Mouse (Mus musculus) left cerebral cortex, adult 9 months (tissue): ENCODE data around the gene Zbtb16.

Experiments used
- DNase-seq, 2 experiments: peaks; one replicate each; pipeline ENCODE4 v3.0.0; 2022; ENCODE audit warnings: low spot score in 2 of 2

The Zbtb16 gene

DNA sequence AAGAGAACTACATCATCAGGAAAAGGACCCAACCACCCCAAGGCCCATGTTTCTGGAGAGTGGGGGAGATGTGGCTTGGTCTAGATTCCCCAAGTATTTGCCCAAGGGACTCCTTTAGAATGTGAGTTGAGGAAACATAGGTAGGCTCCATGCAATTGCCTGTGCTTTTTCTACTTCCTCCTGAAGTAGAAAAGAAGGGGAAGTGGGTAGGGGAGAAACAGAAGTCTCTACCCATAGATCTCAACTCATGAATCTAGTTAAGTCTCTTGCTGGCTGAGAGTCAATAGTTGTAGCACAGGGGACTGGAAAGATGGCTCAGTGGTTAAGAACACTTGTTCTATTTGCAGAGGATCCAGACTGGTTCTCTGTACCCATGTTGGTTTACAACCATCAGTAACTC lies 164.2 kb downstream of the Zbtb16 start:
- DNase-seq: no peak

DNA sequence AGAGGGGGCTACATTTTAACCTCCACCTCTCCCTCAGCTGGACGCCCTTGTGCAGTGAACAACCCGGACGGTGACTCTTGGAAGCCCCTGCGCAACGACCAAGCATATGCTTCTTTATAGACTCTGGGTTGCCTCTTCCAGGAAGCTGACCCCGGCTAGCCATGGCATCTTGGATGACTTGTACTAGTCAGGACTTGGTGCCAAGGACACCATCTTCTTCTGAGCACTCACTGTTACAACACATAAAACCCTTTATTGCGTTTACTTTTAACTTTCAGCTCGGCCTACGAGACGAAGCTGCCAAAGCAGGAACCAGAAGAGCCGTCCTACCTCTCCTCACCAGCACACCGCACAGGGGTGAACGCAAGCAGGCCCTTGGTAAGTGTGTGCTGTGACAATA lies 165.9 kb downstream of the Zbtb16 start:
- no peak for DNase-seq

DNA sequence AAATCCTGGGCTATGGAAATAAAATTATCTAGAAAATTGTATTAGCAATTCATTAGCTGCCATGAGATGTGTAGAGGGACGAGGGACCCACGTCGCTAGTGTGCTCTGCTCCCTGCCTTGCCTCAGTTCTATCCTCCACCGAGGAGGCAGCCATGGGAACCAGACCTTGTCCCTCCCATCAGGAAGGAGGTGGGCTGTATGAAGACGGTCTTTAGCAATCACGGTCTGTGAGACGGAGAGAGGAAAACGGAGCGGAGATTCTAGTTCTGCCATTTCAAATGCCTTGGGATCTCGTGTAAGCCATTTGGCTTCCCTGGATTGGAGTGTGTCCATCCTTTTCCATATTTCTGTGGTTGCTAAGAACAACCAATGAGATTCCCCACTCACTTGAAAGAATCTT lies 166.3 kb downstream of the Zbtb16 start:
- DNase-seq: no peak

DNA sequence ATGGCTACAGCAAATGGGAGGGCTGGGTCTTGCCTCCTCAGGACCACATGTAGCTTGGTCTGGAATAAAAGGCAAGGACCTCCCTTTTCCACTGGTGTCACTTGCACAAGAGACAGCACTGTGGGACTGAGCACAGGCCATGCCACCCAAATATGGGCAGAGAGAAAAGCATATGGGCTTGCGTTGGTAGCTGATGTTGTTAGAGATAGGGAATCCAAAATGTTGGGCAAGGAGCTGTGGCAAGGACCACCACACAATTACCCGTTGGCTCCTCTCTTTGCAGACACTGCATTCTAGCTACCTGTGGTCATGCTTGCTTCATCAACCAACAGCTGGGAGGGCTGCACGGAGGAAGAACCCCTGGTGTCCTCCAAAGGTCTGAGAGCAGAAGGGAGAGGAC lies 169.3 kb downstream of the Zbtb16 start:
- no peak for DNase-seq

DNA sequence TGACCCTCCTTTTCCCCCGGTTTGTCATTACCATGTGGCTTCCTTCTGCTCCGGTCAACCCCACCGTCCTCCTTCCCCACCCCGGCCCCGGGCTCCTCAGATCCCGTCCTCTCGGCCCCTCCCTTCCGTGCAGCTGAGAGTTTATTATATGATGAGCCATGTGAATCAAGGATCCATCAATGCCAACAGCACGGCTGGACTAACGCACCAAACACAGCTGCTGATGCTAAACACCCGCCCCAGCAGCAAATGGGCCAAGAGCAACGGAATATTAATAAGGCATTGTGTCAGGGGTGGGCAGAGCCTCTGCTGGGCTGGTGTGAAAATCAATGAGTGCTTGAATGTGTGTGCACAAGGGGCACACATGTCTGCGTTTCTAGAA lies 173.0 kb downstream of the Zbtb16 start:
- no peak for DNase-seq

DNA sequence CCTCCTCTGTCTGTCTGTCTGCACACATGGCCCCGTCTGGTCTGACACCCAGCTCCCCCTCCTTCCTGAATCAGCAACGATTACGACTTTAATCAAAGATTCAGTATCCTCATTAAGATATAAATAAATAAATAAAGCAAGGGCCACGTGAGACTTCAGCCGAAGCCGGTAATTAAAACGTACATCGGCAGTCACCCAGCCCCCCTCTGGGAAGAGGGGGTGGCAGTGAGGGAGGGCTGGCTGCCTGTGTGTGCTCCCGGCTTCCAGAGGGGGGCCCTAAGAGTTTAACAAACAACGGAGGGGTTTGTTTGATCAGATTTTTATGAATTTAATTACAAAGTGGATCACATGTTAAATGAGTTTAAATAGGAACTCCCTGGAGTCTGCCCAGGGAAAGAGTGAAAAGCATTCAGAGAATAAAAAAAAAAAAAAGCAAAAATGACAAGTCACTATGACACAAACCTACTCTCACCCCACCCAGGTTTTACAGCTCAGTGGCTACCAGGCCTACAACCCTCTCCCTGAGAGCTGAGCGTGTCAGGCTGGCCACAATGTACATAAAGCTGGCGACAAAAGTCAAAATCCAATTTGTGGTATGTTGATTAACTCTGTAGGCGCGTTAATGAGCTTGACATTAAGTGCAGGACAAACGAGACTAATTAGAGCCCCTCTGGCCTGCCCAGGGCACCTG lies 173.5 kb downstream of the Zbtb16 start:
- no peak for DNase-seq

DNA sequence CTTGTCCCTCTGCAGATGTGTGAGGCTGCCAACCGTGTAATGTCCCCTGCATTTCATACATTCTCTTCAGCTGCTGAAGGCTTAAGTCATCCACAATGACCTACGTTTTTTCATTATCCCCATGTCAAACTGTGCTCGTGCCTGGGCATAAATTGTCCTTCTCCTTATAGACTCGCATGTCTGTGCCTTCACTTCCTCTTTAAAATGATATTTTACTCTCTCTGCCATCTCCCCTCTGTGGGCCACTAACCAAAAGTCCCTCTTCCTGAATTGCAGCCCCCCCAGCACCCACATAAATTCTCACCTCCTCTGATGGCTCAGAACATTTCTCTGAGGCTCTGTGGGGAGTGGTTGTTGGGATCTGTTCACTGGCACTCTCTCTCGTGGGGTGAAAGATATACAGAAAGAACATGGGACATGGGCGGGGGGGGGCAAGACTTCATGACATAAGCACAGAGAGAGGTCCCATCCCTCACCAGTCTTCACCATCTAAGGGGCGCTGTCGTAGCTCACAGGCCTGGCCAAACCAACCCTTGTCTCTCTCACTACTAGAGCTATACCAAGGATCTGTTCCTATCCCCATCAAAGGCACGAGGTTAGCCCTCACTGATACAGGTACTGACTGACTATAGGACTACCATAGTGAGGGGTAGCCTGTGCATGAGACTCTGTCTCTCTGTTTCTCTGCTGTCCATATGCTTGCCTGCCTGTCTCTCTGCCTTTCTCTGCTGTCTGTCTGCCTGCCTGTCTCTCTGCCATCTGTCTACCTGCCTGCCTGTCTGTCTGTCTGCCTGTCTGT lies 174.6 kb downstream of the Zbtb16 start:
- DNase-seq: no peak

DNA sequence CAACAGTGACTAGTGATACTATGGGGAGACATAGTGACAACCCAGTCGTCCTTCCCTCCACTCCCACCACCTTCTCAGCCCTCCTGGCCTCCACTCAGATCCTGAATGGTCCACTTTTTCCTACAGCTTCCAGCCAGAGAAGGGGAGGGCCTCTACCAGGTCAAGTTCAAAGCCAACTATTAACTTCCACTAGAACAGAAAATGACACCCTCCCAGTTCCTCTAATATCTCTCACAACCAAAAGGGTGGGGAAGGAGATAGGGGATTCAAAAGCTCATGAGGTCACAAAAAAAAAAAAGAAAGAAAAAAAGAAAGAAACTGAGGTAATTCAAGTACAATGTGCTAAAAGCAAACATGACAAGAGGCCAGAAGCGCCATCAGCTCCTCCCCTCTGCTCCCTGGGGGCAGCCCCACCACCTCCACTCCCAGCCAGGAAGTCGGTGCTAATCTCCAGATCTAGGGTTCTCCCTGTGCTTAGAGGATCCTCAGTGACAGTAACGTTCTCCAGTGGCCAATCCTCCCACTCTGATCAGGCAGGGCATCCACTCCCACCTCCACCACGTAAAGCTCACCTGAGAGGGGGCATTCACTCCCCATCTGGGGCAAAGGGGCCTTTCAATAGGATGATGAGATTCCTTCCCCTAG lies 180.4 kb downstream of the Zbtb16 start:
- DNase-seq: no peak

DNA sequence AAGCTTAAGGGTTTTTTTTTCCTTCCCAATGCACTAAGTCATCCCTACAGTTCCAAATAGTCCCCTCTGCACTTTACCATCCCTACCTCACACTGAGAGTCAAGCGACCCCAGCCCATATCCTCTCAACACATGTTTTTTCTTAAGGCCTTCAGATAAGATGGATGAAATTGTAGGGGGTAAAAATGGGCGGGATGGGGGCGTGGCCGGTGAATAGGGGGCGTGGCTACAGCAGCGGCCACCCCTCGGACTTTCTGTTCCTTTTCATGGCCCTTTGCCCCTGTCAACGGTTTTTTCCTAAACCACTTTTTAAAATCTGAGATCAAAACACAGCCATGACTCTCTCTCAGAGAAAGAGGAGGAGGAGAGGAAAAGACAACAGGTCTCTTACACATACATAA lies 181.3 kb downstream of the Zbtb16 start:
- no peak for DNase-seq

DNA sequence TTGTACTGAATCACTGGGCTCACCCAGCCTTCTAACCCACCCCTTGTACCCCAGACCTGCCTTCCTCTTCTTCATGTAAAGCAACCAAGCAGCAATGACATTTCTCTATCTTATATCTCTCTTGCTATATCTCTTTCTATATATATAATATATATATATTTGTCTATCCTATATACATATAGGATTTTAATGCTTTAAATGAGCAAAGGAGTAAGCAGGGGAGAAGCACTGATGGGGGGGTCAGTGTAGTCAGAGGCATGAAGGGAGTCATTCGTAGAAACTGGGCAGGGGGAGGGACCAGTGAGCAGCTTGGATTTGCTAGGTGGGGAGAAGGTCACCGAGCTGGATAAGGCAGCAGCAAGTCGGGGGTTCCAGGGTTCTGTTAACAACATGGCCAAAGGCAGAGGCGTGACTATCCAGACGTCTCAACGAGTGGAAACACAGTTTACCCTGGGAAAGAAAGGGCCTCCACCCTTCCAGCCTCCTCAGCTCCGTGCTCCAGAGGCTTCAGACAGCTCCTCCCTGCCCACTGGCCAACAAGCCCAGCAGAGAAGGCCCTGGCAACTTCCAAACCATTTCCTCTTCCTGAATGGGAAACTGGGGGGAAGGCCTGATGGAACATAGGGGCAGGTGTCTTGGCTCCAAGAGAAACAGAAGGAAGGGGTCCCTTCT lies 182.5 kb downstream of the Zbtb16 start:
- DNase-seq: no peak

DNA sequence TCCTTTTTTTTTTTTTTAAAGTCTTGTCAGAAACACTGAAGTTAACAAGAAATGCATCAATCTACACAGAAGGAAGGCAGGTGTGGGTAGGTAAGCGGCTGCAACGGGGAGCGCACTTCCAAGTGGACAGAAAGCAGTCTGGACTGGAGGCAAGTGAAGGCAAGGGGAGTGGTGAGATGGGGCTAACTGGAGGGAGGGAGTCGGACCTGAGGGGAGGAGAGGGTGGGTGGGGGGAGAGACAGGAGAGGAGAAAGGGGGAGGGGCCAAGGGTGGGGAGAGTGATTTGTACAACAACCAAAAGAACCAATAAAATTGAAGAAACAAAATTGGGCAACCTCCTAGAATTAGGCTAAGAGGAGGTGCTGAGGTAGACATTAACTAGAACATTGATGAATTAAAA lies 184.0 kb downstream of the Zbtb16 start:
- DNase-seq: no peak

DNA sequence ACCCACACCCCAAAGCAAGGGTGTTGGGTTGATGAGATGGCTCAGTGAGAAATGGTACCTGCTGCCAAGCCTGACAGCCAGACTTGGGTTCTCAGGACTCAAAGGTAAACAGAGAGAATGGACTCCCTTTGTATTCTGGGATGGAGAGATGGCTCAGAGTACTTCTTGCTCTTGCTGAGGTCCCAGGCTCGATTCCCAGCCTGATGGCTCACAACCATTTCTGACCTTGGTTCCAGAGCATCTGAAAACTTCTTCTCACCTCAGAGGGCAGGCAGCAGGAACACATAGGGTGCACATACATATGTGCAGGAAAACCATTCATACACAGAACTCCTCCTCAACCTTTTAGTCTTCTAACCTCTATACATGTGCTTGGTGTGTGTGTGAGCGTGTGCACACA lies 185.2 kb downstream of the Zbtb16 start:
- no peak for DNase-seq

DNA sequence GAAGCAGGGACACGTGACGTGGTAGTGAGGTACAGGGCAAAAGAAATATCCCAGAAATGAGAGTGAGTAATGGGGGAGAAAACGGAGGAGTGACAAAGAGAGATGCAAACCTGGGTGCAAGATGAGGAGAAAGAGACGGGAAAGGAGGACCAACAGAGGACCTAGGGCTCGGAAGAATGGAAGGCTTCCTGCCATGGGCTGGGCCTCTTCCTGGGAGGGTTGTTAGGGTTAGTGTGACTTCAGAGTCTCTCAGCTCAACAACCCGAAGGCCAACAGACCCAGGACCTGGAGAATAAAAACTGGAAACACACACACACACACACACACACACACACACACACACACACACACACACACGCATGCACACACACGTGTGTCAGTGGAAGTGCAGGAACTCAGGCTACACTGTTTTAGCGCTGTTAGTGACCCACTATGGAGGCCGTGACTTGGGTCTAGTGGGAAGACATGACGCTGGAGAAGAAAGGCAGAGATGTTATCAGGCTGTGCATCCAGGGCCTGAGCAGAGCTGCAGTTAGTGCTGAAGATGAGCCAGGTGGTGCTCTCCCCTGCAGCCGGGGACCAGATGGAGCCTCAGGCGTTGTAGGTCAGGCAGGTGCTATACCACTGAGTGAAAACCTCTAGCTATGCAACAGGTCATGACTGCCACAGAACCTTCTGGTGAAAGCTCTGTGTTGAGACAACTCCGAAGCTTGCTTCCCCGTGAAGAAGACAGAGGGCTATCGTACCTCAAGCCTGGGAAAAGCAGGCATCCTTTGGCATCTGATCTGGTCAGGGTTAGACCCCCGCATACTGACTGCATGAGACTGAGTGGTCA lies 186.0 kb downstream of the Zbtb16 start:
- DNase-seq: no peak

DNA sequence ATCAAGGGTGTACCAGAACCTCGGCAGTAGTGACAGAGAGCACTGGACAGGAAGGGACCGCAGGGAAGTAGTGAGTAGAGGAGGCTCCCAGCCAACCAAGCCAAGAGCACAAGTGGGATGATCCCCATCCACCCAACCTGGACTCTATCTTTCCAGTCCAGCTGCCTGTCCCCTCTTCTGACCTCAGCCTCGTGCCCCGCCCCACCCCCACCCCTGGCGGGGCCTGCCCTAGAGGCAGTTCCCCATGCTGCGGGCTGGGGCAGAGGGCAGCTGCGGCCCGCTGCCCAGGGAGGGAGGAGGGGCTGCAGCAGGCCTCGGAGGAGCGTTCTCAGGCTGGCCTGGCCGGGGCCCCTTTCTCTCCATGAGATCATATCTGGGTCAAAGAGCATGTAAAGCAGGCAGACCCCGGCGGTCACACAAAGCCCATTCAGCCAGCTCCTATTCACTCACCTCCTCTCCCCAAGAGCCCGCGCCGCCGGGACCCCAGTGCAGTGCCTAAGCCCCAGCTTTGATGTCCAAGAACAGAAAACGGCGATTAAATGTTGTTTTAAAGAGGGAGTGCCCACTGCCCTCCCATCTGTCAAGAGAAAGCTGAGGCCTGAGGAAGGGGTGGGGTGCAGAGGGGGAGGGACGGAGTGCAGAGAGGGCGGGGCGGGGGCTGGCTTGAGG lies 186.8 kb downstream of the Zbtb16 start:
- no peak for DNase-seq

DNA sequence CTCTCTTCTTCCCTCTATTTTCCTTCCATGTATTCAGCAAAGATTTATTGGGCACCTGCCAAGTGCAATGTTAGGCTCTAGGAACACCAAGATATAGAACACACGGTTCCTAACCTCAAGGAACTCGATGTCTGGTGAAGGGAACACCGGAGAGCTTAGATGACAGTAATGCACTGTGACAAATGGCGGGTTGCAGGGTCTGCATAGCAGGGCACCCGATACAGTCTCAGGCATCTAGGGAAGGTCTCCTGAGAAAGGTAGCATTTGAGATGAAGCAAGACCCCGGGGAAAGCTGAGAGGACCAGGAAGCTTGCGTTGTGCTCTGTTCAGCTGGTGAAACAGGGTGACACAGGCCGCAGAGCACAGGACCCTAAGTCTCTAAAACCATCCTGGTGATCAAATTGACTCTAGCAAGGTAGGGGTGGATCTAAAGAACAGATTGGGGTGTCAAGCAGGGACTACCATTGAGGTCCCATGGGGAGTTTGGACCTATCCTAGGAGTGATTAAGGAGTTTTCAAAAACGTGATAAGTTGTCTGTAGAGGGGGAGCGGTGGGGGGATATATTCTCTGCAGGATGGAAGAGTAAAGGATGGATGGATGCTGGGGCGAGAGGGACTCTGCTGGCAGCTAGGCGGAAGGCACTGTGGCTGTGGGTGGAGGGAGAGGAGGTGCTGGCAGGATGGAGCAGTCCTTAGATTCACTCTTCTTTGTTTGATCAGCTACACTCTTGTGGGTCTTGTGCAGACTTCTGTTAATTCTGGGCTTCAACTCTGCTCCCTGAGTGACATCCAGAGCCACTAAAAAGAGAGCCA lies 187.5 kb downstream of the Zbtb16 start:
- no peak for DNase-seq

DNA sequence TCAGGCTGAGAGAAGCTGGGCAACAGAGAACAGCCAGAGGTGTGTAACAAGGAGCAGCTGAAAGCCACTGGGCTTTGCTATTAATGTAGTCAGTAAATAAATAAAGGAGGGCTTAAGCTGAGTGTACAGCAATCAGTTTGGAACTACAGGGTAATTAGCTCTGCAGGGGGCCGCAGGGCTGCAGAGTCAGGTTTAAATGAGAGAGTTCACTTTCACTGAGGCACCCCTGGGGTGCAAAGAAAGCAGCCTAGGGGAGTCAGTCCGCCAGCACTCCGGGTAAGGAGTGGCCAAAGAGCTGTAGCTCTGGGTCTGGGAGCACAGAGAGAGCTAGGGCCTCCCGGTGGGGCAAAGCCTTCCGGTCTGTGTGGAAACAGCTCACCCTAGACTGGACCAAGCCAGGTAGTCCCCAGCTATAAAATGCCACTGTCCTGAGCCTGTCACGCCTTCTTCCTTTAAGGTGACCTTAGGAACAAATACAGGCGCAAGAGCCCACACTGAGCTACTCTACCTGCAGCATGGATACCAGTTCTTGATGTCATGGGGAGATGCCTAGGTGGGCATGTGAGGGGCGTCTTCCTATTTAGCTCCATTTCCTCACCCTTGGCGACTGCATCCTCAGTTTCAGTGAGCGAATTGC lies 188.3 kb downstream of the Zbtb16 start:
- DNase-seq: no peak

DNA sequence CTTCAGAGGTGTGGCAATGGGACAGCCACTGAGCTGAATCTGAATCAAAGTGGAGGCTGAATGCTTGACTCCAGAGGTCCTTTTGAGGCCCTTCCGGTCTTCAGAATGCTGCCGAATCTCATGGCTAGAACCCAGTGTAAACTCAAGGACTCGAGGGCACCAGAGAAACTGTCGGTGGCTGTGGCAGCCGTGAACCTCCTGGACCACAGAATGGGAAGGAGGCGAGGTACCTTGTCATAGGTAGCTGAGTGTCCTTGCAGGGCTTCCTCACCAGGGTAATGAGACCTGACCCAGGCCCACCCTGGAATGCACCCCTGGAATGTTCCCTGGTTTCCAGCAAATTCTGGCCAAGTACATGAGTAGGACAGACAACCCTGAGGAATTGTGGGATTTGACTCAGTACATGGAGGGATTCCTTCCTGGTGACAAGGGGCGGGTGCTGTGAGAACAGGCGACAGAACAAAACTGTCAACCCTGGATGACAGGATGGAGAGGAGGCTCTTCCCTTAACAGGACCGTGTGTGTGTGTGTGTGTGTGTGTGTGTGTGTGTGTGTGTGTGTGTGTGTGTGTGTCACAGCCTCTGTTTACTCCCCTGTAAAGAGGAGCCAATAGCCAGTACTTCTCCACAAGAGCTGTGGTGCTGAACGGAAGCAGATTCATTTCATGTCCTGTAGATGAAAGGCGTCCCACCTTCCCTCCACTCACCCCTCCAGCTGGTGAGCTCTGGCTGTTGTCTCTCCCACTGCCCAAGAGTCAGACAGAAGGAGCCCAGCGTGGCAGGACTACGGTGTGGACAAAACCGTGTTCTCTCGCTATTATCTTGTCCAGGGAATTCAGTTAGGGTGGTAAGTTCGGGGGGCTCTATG lies 189.0 kb downstream of the Zbtb16 start:
- no peak for DNase-seq

DNA sequence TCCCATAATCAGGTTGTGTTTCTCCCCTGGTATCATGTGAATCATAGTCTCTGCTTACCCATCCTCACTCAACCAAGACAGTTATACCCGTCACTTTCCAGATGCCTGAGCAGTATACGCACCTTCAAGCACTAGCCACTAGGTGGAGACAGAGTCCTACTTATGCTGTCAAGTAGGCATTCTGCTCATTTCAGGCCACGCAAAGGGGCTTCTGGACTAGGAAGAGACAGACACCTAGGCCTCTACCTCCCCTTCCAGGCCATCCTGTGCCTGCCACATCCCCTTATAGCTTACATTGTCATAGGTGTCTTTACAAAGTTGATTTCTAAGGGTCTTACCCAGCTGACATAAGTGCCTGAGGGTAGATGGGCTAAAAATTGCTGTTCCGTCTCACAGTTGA lies 189.8 kb downstream of the Zbtb16 start:
- peak in 1 of 2 experiments; percentile 83 for DNase-seq

DNA sequence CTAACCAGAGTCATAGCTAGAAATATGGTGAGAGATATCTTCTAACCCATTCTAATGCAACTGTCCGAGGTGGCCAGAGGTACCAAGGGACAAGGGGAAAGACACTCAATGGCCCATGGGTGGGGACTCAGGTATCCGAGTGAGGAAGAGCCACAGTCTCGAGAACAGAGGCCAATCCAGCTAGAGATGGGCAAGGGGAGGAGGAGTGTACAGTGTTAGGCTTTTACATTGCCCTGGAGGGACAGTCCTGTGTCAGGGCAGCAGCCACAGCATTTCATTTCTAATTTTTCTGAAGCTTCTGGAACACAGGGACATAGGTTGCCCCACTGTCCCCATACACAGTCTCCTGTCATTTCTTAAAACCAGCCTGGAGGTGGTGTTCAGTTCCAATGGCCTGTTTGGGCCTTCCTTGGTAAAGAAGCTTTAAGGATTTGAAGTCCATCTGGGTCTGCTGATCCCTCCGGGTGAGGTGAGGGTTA lies 190.3 kb downstream of the Zbtb16 start:
- DNase-seq: no peak
